Mouse (Mus musculus) intestine, embryonic 15.5 days (tissue): ENCODE measurements at regions not wholly inside any gene's neighbourhood (a gene's known extent, or its start where the extent isn't known, plus 50 kb on each side); places are given as distances from the start of the nearest gene placed in this dataset.

Experiments
- ATAC-seq: fragments of 200-750 bp; cut with Nextera tagmentation; 2 replicates; pipeline ENCODE4 v1.8.0; 2017; ENCODE audit warnings: moderate TSS enrichment, moderate library complexity
- H3K27ac ChIP-seq: fragments of 300-500 bp; sonication (generic); 2 replicates; pipeline ENCODE4 v1.5.1; 2015; ENCODE audit warnings: mild to moderate bottlenecking, inconsistent platforms
- H3K27me3 ChIP-seq: fragments of 300-500 bp; sonication (generic); replicated peaks from 2 replicates; pipeline ENCODE4 v1.6.1; 2015; ENCODE audit warnings: inconsistent platforms
- H3K36me3 ChIP-seq: fragments of 300-500 bp; sonication (generic); 2 replicates; pipeline ENCODE4 v1.6.1; 2015; ENCODE audit warnings: inconsistent platforms
- H3K4me1 ChIP-seq: fragments of 300-500 bp; sonication (generic); replicated peaks from 2 replicates; pipeline ENCODE4 v1.6.1; 2015; ENCODE audit warnings: inconsistent platforms
- H3K4me2 ChIP-seq: fragments of 300-500 bp; sonication (generic); replicated peaks from 2 replicates; pipeline ENCODE4 v1.6.1; 2015; ENCODE audit warnings: mild to moderate bottlenecking, inconsistent platforms
- H3K4me3 ChIP-seq: fragments of 300-500 bp; sonication (generic); replicated peaks from 2 replicates; pipeline ENCODE4 v1.5.1; 2015; ENCODE audit warnings: inconsistent platforms
- H3K9ac ChIP-seq: fragments of 300-500 bp; sonication (generic); 2 replicates; pipeline ENCODE4 v1.6.1; 2015; ENCODE audit warnings: inconsistent platforms
- H3K9me3 ChIP-seq: fragments of 300-500 bp; sonication (generic); 2 replicates; pipeline ENCODE4 v1.6.1; 2016; ENCODE audit warnings: inconsistent platforms
- WGBS: fragments of 180-500 bp; shearing (Covaris S2); methylation state at CpG from one replicate; pipeline ENCODE4 v1.1.7; 2015; 5-methylcytosine and 5-hydroxymethylcytosine counted together

GRCm38 (mm10) chr6:66344848-66345247 is 190.3 kb upstream of the Mad2l1 start:
- Histone ChIP-seq H3K9ac (no peak overlapping the region), H3K27ac (no peak overlapping the region), H3K4me3 (no peak overlapping the region), H3K4me1 (no peaks in the 10 kb centered on the region), H3K27me3 (no peaks in the 10 kb centered on the region), H3K36me3 (no peaks in the 10 kb centered on the region), H3K9me3 (no peaks in the 10 kb centered on the region), H3K4me2 (no peak overlapping the region)
- ATAC-seq = no peak
- 76% methylated on average over 2 of the region's 2 CpGs for WGBS

GRCm38 (mm10) chr6:66347356-66347755 is 187.8 kb upstream of the Mad2l1 start:
- 85% methylated on average over 2 of the region's 2 CpGs for WGBS

GRCm38 (mm10) chr6:66361130-66361529 is 174.1 kb upstream of the Mad2l1 start:
- Histone ChIP-seq H3K27me3 (no peaks in the 10 kb centered on the region), H3K4me1 (no peaks in the 10 kb centered on the region), H3K36me3 (no peaks in the 10 kb centered on the region), H3K27ac (no peak overlapping the region), H3K4me2 (no peak overlapping the region), H3K9me3 (no peaks in the 10 kb centered on the region), H3K4me3 (no peak overlapping the region), H3K9ac (no peak overlapping the region)
- ATAC-seq = no peak
- WGBS = 61% methylated on average over 3 of the region's 3 CpGs

More at GRCm38 (mm10) chr6:66347356-66347755, 187.8 kb upstream of the Mad2l1 start:
- no peak overlapping the region for H3K27ac ChIP-seq
- H3K9ac ChIP-seq = no peak overlapping the region
- ATAC-seq = no peak
- no peaks in the 10 kb centered on the region for H3K9me3 ChIP-seq
- H3K4me2 ChIP-seq = no peak overlapping the region
- no peaks in the 10 kb centered on the region for H3K36me3 ChIP-seq
- H3K4me1 ChIP-seq = no peaks in the 10 kb centered on the region
- no peaks in the 10 kb centered on the region for H3K27me3 ChIP-seq
- no peak overlapping the region for H3K4me3 ChIP-seq

GRCm38 (mm10) chr6:66367263-66367662 is 167.9 kb upstream of the Mad2l1 start:
- H3K9me3 ChIP-seq = no peaks in the 10 kb centered on the region
- H3K9ac ChIP-seq = no peak overlapping the region
- H3K27me3 ChIP-seq = no peaks in the 10 kb centered on the region
- no peak overlapping the region for H3K4me3 ChIP-seq
- ATAC-seq = no peak
- no peak overlapping the region for H3K4me2 ChIP-seq
- no peak overlapping the region for H3K27ac ChIP-seq
- no peaks in the 10 kb centered on the region for H3K4me1 ChIP-seq
- no peaks in the 10 kb centered on the region for H3K36me3 ChIP-seq

GRCm38 (mm10) chr6:66381279-66381934 is 153.8 kb upstream of the Mad2l1 start:
- Histone ChIP-seq H3K27ac (no peak overlapping the region), H3K9me3 (no peaks in the 10 kb centered on the region), H3K4me2 (no peak overlapping the region), H3K36me3 (no peaks in the 10 kb centered on the region), H3K4me3 (no peak overlapping the region), H3K4me1 (no peaks in the 10 kb centered on the region), H3K27me3 (no peaks in the 10 kb centered on the region), H3K9ac (no peak overlapping the region)
- 56% methylated on average over 1 of the region's 1 CpGs for WGBS
- no peak for ATAC-seq

- H3K4me3 ChIP-seq = no peak overlapping the region
- no peaks in the 10 kb centered on the region for H3K4me1 ChIP-seq
- H3K27me3 ChIP-seq = no peaks in the 10 kb centered on the region
- H3K27ac ChIP-seq = no peak overlapping the region
- no peak overlapping the region for H3K4me2 ChIP-seq
- peak; percentile 97 for ATAC-seq
- no peaks in the 10 kb centered on the region for H3K9me3 ChIP-seq
- WGBS = 71% methylated on average over 2 of the region's 2 CpGs
- no peak overlapping the region for H3K9ac ChIP-seq
- H3K36me3 ChIP-seq = no peaks in the 10 kb centered on the region
These were observed 152.7 kb upstream of the Mad2l1 start for GRCm38 (mm10) chr6:66382347-66383010.

GRCm38 (mm10) chr6:66395147-66395546 is 140.0 kb upstream of the Mad2l1 start:
- H3K9ac ChIP-seq = no peak overlapping the region
- H3K4me3 ChIP-seq = no peak overlapping the region
- WGBS = 94% methylated on average over 4 of the region's 4 CpGs

GRCm38 (mm10) chr6:66397411-66397810 is 137.8 kb upstream of the Mad2l1 start:
- no peaks in the 10 kb centered on the region for H3K4me1 ChIP-seq
- ATAC-seq = no peak
- no peak overlapping the region for H3K9ac ChIP-seq
- no peaks in the 10 kb centered on the region for H3K36me3 ChIP-seq
- no peak overlapping the region for H3K27ac ChIP-seq
- H3K4me3 ChIP-seq = no peak overlapping the region
- WGBS = 78% methylated on average over 8 of the region's 8 CpGs
- no peak overlapping the region for H3K4me2 ChIP-seq
- no peaks in the 10 kb centered on the region for H3K27me3 ChIP-seq
- no peaks in the 10 kb centered on the region for H3K9me3 ChIP-seq

More at GRCm38 (mm10) chr6:66395147-66395546, 140.0 kb upstream of the Mad2l1 start:
- Histone ChIP-seq H3K9me3 (no peaks in the 10 kb centered on the region), H3K27ac (no peak overlapping the region), H3K36me3 (no peaks in the 10 kb centered on the region), H3K27me3 (no peaks in the 10 kb centered on the region), H3K4me1 (no peaks in the 10 kb centered on the region), H3K4me2 (no peak overlapping the region)
- no peak for ATAC-seq

- no peaks in the 10 kb centered on the region for H3K36me3 ChIP-seq
- 88% methylated on average over 3 of the region's 3 CpGs for WGBS
- H3K4me2 ChIP-seq = no peak overlapping the region
- H3K27me3 ChIP-seq = no peaks in the 10 kb centered on the region
- H3K4me1 ChIP-seq = no peaks in the 10 kb centered on the region
- H3K9me3 ChIP-seq = no peaks in the 10 kb centered on the region
- H3K27ac ChIP-seq = no peak overlapping the region
- no peak overlapping the region for H3K9ac ChIP-seq
- ATAC-seq = no peak
- no peak overlapping the region for H3K4me3 ChIP-seq
These were observed 136.5 kb upstream of the Mad2l1 start for GRCm38 (mm10) chr6:66398674-66399073.

- no peak for ATAC-seq
- Histone ChIP-seq H3K27me3 (no peaks in the 10 kb centered on the region), H3K9ac (no peak overlapping the region), H3K9me3 (no peaks in the 10 kb centered on the region), H3K27ac (no peak overlapping the region), H3K36me3 (no peaks in the 10 kb centered on the region), H3K4me2 (no peak overlapping the region), H3K4me3 (no peak overlapping the region), H3K4me1 (no peaks in the 10 kb centered on the region)
- 67% methylated on average over 4 of the region's 4 CpGs for WGBS
These were observed 136.0 kb upstream of the Mad2l1 start for GRCm38 (mm10) chr6:66399091-66399755.

- Histone ChIP-seq H3K4me3 (no peak overlapping the region), H3K36me3 (no peaks in the 10 kb centered on the region), H3K9me3 (no peaks in the 10 kb centered on the region), H3K4me1 (no peaks in the 10 kb centered on the region), H3K27me3 (no peaks in the 10 kb centered on the region), H3K9ac (no peak overlapping the region), H3K4me2 (no peak overlapping the region), H3K27ac (no peak overlapping the region)
- no peak for ATAC-seq
- 56% methylated on average over 5 of the region's 5 CpGs for WGBS
These were observed 133.7 kb upstream of the Mad2l1 start for GRCm38 (mm10) chr6:66401468-66401867.

GRCm38 (mm10) chr6:66401868-66402440 is 133.2 kb upstream of the Mad2l1 start:
- 53% methylated on average over 5 of the region's 5 CpGs for WGBS
- no peak overlapping the region for H3K27ac ChIP-seq
- no peaks in the 10 kb centered on the region for H3K9me3 ChIP-seq
- no peaks in the 10 kb centered on the region for H3K27me3 ChIP-seq
- H3K4me3 ChIP-seq = no peak overlapping the region
- H3K4me1 ChIP-seq = no peaks in the 10 kb centered on the region
- H3K9ac ChIP-seq = no peak overlapping the region
- H3K36me3 ChIP-seq = no peaks in the 10 kb centered on the region
- no peak for ATAC-seq
- H3K4me2 ChIP-seq = no peak overlapping the region
